Mouse (Mus musculus): Measurements from ENCODE around the gene Degs1. TPM values are rescaled to one million over a fixed set of nuclear protein-coding genes. Genes with fewer than 3 reads are reported as not detected.

Degs1 gene
- not detected in 2 replicates for polyA plus RNA-seq (2012; ENCODE audit: insufficient read depth, insufficient read length, low replicate concordance, missing spikeins)

DNA sequence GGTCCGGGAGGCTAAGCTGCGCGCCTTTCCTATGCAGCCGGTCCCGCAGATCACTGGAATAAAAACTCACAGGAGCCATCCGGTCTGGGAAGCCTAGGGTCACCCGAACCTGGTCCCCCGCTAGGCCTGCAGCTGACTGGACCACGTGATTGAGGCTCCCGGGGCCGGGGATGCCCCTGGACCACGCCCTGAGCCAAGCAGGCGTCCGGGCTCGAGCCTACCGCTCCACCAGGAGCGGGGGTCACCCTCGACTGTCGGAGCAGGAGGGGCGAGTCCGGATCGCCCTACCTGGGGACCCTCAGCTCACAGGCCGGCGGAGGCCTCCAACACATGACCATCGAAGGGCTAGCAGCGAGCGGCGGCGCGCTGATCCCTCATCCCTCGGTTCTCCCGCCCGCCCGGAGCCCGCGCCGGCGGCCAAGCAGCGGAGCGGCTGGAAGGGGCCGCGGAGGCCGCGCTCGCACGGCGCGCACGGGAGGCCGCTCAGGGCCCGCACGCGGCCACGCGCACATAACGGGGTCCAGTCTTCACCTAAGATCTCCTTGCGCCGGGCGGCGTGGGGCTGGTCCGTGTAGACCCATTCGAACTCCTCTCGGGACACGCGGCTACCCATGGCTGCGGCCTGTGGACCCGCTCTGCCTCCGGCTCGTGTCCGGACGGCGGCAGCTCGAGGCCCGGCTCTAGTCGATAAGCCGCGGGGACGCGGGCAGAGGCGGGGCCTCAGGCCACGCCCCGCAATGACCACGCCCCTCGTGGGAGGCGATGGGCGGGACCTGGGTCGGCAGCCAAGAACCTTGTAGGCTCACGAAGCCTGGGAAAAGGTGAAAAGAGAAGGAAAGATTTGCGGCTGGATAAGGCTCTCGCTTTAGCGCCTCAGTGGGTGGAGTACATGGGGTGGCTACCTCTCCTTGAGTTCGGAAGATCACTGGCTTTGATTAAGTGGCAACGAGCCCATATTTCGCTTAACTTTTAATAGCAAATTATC lies at the start of gene Degs1:
TSS of gene Degs1 (minus strand) at position 714 of the 985 bp plus-strand sequence.
- H3K27ac ChIP-seq (ENCODE audit: insufficient read depth, low read depth, low read length): peak within 1 kb of the TSS; percentile 49
- TF ChIP-seq CTCF (IDR thresholded peaks at IDR 0.05; ENCODE audit: insufficient read depth, low read depth, low read length) (no peak), POLR2A (IDR thresholded peaks at IDR 0.05; ENCODE audit: insufficient read depth, low read depth, low read length) (peak; percentile 95)
- peaks cover 17% of the 10 kb centered on the region for H3K4me1 ChIP-seq (ENCODE audit: control insufficient read depth, insufficient read depth, low read length)
- peak within 1 kb of the TSS; percentile 79 for H3K4me3 ChIP-seq (ENCODE audit: insufficient read depth, low read depth, low read length)
- WGBS: under 1% methylated on average over 94 of the region's 94 CpGs

DNA sequence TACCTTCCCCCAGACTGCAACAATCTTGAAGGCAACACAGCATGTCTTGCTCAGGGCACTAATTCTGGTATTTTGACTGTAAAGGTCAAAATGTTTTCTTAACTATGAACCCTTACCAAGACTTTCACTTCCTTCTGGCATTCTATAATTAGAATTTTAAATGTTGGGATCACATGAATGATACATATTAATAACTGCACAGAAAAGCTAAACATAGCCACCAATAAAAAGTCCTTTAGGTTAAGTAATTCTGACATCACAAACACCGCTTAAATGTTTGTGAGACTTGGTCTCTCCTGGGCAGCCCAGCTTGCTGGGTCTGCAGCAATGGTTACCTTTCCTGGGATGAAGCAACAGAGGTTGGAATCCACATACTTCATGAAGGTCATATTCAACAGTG lies 43.3 kb upstream of the Degs1 start:
- TF ChIP-seq POLR2A (IDR thresholded peaks at IDR 0.05; ENCODE audit: insufficient read depth, low read depth, low read length) (no peak), CTCF (IDR thresholded peaks at IDR 0.05; ENCODE audit: insufficient read depth, low read depth, low read length) (no peak)
- no peak overlapping the region for H3K27ac ChIP-seq (ENCODE audit: insufficient read depth, low read depth, low read length)
- H3K4me1 ChIP-seq (ENCODE audit: control insufficient read depth, insufficient read depth, low read length): no peaks in the 10 kb centered on the region
- no peak overlapping the region for H3K4me3 ChIP-seq (ENCODE audit: insufficient read depth, low read depth, low read length)
- WGBS: 88% methylated on average over 1 of the region's 1 CpGs

DNA sequence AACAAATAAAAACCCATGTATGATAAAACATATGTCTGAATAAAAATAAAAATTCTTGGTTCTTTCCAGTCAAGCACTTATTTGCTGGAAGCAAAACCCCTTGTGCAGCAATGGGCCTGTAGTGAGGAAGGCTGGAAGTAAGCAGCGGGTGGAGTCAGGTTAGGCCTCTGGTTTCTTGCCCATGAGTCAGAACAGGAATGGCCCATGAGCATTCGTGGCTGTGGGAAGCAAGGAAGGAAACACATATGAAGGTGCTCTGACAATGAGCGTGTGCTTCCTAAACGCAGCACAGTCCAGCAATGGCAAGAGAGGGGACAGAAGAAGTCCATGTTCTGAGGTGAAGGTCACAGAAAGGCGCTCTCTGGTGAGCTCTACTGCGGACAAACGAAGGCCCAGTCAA lies 41.9 kb upstream of the Degs1 start:
- Histone ChIP-seq H3K27ac (ENCODE audit: insufficient read depth, low read depth, low read length) (no peak overlapping the region), H3K4me3 (ENCODE audit: insufficient read depth, low read depth, low read length) (no peak overlapping the region), H3K4me1 (ENCODE audit: control insufficient read depth, insufficient read depth, low read length) (no peaks in the 10 kb centered on the region)
- whole genome bisulfite sequencing: 92% methylated on average over 7 of the region's 7 CpGs
- no peak for TF ChIP-seq CTCF (IDR thresholded peaks at IDR 0.05; ENCODE audit: insufficient read depth, low read depth, low read length)
- no peak for TF ChIP-seq POLR2A (IDR thresholded peaks at IDR 0.05; ENCODE audit: insufficient read depth, low read depth, low read length)

DNA sequence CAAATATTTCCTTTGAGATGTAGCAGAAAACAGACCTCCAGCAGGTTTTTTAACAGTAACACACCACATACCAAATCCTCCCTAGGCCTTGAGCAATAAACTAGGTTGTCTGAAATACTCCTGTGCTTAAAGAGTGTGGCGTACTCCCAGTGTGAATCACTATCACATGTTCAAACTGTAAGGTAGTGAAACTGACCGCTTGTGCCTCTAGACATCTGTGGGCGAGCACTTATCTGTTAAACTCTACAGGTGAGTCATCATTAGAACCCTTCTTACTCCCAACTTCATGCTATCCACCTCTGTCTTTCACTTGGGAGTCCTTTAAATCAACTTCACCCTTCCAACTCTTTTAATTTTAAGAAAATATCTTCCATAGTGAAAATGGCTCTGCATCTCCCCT lies 40.5 kb upstream of the Degs1 start:
- no peak overlapping the region for H3K27ac ChIP-seq (ENCODE audit: insufficient read depth, low read depth, low read length)
- no peak for TF ChIP-seq POLR2A (IDR thresholded peaks at IDR 0.05; ENCODE audit: insufficient read depth, low read depth, low read length)
- no peak for TF ChIP-seq CTCF (IDR thresholded peaks at IDR 0.05; ENCODE audit: insufficient read depth, low read depth, low read length)
- no peak overlapping the region for H3K4me3 ChIP-seq (ENCODE audit: insufficient read depth, low read depth, low read length)
- WGBS: 92% methylated on average over 3 of the region's 3 CpGs
- no peaks in the 10 kb centered on the region for H3K4me1 ChIP-seq (ENCODE audit: control insufficient read depth, insufficient read depth, low read length)

DNA sequence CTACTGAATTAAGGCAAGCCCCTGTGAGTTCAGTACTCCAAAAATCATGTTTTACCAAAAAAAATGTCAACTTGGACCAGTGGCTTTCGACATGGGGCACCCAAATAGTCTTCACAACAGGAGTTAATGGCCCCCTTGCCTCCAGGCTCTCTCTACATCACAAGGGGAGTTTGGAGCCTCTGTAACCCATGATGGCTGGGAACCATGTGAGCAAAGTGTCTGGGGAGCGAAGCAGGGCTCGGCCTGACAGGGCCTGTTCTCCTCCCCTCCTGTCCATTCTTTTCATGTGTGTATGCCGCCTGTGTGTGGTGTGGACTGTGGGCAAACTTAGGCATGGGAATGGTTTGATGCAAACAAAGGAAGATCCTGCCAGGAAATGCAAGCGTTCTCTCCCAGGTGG lies 31.6 kb upstream of the Degs1 start:
- no peak for TF ChIP-seq POLR2A (IDR thresholded peaks at IDR 0.05; ENCODE audit: insufficient read depth, low read depth, low read length)
- no peaks in the 10 kb centered on the region for H3K4me1 ChIP-seq (ENCODE audit: control insufficient read depth, insufficient read depth, low read length)
- WGBS: 96% methylated on average over 5 of the region's 5 CpGs
- no peak overlapping the region for H3K27ac ChIP-seq (ENCODE audit: insufficient read depth, low read depth, low read length)
- no peak overlapping the region for H3K4me3 ChIP-seq (ENCODE audit: insufficient read depth, low read depth, low read length)

DNA sequence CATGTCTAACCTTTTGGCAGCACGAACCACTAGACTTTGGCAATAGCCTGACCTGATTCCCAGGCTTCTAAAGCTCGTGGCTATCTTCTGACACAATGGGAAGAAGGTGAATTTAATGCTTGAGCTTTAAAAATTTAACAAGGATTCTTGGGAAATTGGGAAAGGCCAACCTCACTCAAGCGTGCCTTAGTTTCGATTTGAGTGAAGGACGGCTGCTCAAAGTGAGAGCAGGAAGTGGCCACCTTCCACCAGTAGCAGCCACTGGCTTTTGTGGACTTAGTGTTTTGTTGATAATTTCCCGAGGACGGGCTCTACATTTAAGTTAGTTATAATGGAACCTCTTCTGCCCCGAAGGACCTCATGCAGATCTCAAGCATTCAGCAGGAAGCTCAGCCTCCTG lies 30.6 kb upstream of the Degs1 start:
- TF ChIP-seq POLR2A (IDR thresholded peaks at IDR 0.05; ENCODE audit: insufficient read depth, low read depth, low read length): no peak
- no peak for TF ChIP-seq CTCF (IDR thresholded peaks at IDR 0.05; ENCODE audit: insufficient read depth, low read depth, low read length)
- no peak overlapping the region for H3K27ac ChIP-seq (ENCODE audit: insufficient read depth, low read depth, low read length)
- no peak overlapping the region for H3K4me3 ChIP-seq (ENCODE audit: insufficient read depth, low read depth, low read length)
- 82% methylated on average over 8 of the region's 8 CpGs for WGBS
- H3K4me1 ChIP-seq (ENCODE audit: control insufficient read depth, insufficient read depth, low read length): no peaks in the 10 kb centered on the region

DNA sequence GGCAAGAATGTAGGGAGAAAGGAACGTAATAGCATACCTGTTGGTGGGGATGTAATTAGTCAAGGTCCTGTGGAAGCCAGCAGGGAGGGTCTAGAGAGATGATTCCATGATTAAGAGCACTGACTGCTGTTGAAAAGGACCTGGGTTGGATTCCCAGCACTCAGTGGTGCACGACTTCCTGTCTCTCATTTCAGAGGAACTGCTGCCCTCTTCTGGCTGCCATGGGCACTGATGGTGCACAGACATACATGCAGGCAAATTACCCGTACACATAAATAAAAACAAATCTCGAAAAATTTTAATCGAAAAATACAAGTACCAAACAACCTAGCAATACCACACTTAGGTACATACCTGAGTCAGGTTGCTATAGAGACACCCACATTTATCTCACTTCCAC lies 28.8 kb upstream of the Degs1 start:
- H3K4me3 ChIP-seq (ENCODE audit: insufficient read depth, low read depth, low read length): no peak overlapping the region
- WGBS: over 99% methylated on average over 5 of the region's 5 CpGs
- H3K27ac ChIP-seq (ENCODE audit: insufficient read depth, low read depth, low read length): no peak overlapping the region
- no peaks in the 10 kb centered on the region for H3K4me1 ChIP-seq (ENCODE audit: control insufficient read depth, insufficient read depth, low read length)
- no peak for TF ChIP-seq POLR2A (IDR thresholded peaks at IDR 0.05; ENCODE audit: insufficient read depth, low read depth, low read length)

DNA sequence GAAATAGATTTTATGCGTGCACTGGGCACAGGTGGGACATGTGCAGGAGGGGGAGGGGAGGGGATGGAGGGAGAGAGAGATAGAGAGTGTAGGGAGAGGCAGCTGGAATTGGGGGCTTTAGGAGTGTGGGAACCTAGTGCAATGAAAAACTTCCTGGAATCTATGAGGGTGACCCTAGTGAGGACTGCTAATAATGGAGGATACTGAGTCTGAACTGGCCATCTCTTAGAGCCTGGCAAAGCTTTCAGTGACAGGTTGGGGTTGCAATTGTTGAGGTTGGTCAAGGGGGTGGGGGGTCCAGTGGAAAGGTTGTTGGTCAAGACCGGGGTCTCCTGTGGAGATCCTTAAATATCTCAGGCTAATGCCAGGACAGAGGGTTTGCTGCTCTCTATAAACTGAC lies 27.7 kb upstream of the Degs1 start:
- 85% methylated on average over 2 of the region's 2 CpGs for WGBS
- no peaks in the 10 kb centered on the region for H3K4me1 ChIP-seq (ENCODE audit: control insufficient read depth, insufficient read depth, low read length)
- H3K27ac ChIP-seq (ENCODE audit: insufficient read depth, low read depth, low read length): no peak overlapping the region
- no peak overlapping the region for H3K4me3 ChIP-seq (ENCODE audit: insufficient read depth, low read depth, low read length)
- TF ChIP-seq CTCF (IDR thresholded peaks at IDR 0.05; ENCODE audit: insufficient read depth, low read depth, low read length) (no peak), POLR2A (IDR thresholded peaks at IDR 0.05; ENCODE audit: insufficient read depth, low read depth, low read length) (no peak)

DNA sequence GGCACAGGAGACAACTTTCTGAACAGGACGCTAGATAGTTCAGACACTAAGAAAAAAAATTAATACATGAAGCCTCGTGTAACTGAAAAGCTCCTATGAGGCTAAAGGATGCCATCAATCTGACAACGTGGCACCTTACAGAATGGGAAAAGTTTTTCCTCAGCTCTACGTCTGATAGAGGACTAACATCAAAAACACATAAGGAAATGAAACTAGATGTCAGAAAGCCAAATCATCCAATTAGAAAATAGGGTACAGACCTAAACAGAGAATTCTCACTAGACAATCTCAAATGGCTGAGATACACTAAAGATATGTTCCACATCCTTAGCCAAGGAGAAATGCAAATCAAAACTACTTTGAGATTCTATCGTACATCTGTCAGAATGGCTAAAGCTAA lies 26.8 kb upstream of the Degs1 start:
- H3K27ac ChIP-seq (ENCODE audit: insufficient read depth, low read depth, low read length): no peak overlapping the region
- 86% methylated on average over 5 of the region's 5 CpGs for WGBS
- H3K4me1 ChIP-seq (ENCODE audit: control insufficient read depth, insufficient read depth, low read length): no peaks in the 10 kb centered on the region
- no peak overlapping the region for H3K4me3 ChIP-seq (ENCODE audit: insufficient read depth, low read depth, low read length)
- TF ChIP-seq CTCF (IDR thresholded peaks at IDR 0.05; ENCODE audit: insufficient read depth, low read depth, low read length) (no peak), POLR2A (IDR thresholded peaks at IDR 0.05; ENCODE audit: insufficient read depth, low read depth, low read length) (no peak)
